Mouse (Mus musculus) 3T3-L1 (cell line): ENCODE data around the gene Actn4.

Source experiments
- DNase-seq: peaks from one replicate; pipeline ENCODE4 v3.0.0-alpha.2; 2015; ENCODE audit warnings: low read depth, low spot score

Actn4 gene

GRCm38 (mm10) chr7:28961927-28962670 is at the start of gene Actn4:
Actn4 (minus strand) TSS chr7:28962340.
- peak; percentile 93 for DNase-seq

- DNase-seq = no peak
Observed at GRCm38 (mm10) chr7:29008714-29009113, 46.6 kb upstream of the Actn4 start.

DNA sequence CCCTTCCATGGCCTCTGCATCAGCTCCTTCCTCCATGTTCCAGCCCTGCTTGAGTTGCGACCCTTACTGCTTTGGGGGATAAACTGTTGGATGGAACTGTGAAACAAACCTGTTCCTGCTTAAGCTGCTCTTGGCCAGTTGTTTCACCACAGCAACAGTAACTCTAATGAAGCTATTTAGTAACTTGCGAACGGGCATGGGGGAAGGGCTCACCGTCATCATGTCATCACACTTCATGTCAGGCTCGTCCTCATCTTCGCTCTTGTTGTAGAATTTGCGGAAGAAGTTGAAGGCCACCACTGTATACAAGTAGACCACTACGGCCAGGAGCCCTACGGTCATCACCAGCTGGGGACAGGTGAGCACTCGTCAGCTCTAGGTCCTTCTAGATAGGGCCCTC is 46.0 kb upstream of the Actn4 start:
- DNase-seq = no peak

- DNase-seq = peak; percentile 60
Observed at GRCm38 (mm10) chr7:29007224-29008101, 45.3 kb upstream of the Actn4 start.

DNA sequence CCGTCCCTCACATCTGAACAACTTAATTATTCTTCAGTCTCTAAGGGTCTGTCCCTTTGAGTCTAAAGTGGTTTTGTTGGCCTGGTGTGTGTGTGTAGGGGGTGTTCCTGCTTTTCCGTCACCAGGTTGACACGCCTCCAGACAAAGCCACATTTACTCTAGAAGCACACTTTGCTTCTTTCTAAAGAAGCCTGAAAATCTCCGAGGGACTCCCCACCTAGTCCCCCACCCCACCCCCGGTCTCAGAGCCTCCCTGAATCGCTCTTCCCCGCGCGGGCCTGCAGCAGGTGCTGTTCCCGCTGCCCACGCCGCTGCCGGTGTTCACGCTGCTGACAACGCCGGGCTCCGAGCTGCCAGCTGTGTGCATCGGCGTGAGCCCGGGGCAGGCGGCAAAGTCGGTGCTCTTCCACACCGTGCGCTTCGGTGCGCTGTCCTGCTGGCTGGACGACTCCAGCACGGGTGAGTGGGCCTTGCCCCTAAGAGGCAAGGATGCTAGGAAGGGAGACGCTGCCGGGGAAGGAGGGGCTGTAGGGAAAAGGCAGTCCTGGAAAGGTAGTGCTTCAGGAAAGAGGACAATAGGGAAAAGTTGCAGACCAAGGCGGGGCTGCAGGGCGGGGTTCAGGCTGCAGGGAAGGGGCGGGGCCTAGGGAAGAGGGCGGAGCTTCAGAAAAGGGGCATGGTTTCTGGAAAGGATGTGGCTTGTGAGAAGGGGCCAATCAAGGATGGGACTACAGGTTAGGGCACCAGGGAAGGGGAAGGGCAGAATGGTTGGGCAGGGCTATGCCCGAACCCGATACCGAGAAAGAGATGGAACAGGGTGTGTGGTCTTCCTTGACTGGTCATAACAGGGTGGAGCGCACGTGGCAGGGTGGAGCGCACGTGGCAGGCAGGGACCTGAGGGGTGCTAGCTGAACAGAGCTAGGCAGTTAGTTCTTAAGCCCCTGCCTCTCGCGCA is 38.8 kb upstream of the Actn4 start:
- DNase-seq = no peak

DNA sequence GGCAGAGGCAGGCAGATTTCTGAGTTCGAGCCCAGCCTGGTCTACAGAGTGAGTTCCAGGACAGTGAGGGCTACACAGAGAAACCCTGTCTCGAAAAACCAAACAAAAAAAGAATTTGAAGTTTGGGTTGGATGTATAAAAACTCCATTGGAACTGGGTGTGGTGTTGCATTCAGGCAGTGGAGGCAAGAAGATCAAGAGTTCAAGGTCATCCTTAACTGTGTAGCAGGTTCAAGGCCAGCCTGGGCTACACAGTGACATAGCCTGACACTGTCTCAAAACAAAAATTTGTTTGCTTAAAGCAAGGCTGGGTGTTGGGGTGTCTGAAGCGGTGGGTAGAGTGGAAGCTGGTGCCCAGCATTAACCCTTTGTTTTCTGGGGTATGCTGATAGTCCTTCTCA is 31.3 kb upstream of the Actn4 start:
- DNase-seq = no peak

DNA sequence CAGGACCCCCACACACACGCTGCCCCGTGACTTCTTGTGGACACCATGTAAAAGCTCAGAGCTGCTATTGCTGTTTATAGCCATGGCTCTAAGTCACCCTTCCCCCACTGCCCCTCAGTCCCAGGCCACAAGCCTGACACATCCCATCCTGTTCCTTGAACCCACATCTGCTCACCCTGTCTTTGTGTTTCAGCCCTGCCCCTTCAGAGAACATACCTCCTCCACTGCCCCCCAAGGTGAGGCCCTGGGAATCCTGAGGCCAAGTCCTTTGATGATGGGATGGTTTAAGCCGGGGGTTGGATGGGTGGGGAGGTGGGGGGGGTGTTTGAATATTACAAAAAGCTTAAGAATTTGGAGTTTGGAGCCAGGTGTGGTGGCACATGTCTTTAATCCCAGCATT is 30.9 kb upstream of the Actn4 start:
- DNase-seq = no peak

DNA sequence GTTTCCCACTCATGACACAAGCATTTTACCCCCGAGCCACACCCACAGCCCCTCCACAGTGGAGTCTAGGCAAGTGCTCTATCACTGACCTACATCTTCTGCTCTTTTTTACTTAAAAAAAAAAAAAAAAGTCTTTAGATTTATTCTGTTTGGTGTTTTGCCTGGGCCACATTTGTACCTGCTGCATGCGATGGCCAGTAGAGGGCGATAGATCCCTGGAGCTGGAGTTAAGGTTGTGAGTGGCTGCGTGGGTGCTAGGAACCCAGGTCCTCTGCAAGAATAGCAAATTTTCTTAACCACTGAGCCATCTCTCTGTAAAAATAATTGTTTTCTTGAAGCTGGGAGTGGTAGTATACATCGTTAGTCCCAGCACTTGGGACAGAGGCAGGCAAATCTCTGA is 29.5 kb upstream of the Actn4 start:
- DNase-seq = no peak

DNA sequence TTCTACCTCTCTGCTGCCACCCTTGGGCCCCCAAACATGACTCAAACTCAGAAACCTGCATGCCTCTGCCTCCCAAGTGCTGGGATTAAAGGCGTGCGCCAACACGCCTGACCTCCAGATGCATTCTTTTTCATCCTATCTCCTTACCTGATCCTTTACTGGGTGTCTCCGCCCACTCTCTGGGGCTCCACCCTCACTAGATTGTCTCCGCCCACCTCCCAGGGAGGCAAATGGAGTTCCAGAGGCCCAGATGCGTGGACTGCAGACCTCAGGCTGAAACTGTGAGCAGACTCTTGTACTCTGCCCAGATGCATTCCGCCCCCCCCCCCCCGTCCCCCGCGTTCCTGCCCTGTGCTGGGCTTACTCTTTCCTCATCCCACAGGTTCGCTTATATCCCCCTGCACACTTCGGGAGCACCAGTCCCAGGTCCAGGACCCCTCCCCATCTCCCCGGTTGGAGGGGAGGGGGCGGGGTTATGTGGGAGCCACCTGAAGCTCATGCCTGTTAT is 28.7 kb upstream of the Actn4 start:
- no peak for DNase-seq

DNA sequence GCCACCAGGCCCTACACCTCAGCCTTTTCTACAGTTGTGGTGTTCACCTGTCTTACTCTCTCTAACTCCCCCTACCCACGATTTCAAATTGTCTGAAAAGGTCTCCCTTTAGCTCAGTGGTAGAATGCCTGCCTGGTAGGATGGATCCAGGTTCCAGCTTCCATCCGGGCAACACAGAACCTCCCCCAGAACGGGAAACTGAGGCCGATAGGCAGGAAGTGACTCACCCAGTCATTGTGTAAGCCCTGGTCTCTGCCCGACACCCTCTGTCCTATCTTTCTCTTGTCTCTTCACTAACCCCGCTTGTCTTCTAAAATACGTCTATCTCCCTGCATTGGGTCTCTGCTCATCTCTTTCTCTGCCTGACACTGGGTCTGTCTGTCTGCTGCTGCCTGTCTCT is 23.1 kb upstream of the Actn4 start:
- DNase-seq = no peak

- no peak for DNase-seq
Observed at GRCm38 (mm10) chr7:28984452-28984851, 22.3 kb upstream of the Actn4 start.

DNA sequence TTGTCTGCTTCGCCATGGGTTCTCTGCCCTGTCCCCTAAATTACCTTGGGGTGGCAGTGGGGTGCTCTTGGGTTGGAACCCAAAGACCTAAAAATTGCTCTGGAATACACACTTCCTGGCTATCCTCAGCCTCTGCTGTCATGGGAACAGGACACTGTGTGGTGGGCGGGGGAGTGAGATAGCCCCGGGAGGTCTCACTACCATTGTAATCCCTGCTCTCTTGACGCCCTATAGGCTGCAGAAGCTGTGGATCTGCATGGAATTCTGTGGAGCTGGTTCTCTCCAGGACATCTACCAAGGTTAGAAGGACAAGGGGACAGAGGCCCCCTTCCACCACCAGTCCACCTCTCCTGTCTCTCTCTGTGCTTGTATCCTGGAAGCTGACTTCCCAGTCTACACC is 21.7 kb upstream of the Actn4 start:
- no peak for DNase-seq

DNA sequence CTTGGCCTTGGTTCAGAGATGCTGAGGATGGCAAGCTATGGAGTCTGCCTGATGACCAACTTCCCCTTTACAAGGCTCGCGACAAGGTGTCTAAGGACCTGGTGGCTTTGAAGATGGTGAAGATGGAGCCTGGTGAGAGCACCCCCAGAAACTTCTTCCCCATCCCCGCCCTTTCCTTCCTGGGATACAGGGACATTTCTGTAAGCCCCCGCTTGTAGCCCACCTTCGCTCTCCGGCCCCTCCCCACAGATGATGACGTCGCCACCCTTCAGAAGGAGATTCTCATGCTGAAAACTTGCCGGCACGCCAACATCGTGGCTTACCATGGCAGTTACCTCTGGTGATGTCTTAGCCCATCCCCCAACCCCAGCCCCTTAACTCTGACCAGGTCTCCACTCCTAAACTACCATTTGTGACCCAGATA is 21.0 kb upstream of the Actn4 start:
- DNase-seq = no peak

- DNase-seq = no peak
Observed at GRCm38 (mm10) chr7:28982274-28983013, 20.3 kb upstream of the Actn4 start.

DNA sequence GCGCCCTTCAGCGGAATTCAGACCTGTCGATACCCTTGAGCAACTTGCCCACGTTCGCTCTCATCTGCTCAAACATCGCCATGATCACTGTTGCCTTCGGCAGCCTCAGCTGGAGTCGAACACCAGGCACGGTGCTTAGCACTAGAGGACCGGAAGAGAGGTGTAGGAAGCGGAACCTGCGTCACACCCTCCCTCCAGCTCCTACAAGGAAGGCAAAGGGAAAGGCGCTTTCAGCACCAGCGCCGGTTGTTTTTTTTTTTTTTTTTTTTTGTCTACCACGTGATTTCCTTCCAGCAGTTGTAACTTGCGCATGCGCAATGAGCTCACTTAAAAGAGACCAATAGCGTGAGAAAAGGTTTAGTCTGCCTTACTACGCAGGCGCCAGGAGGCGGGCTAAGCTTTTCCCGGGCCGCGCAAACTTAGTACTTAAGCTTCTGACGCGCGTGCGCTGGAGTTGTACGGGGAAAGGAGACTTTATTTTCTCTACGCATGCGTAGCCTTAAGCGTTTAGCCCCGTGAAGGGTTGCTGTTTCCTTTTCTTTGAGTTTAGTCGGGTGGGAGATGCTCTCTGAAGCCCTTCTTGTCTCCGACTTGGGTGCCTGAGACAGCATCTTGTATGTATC is 19.6 kb upstream of the Actn4 start, which contains the start of the genes Eif3k and Map4k1:
Eif3k (minus strand) TSS at position 214 of the 623 bp plus-strand sequence.
Map4k1 (plus strand) TSS at position 400 of the 623 bp plus-strand sequence.
- DNase-seq = peak; percentile 99

DNA sequence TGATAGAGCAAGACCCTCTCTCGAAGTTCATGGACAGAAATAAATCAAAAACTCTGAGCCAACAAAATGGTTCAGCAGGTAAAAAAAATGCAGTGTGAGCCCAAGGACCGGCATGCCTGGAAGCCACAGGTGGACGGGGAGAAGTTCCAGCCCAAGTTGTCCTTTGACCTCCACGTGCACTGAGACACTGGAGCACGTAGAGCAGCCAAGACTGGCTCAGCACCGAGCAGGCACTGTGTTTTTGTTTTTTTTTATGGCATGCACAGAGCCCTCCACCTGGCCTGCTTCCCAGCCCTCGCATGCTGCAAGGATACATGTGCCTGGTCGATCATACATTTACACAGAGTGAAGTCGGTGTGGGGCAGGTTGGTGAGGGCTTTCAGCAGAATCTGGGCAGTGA is 15.4 kb upstream of the Actn4 start:
- no peak for DNase-seq

- DNase-seq = no peak
Observed at GRCm38 (mm10) chr7:28973025-28973424, 10.9 kb upstream of the Actn4 start.

GRCm38 (mm10) chr7:28972542-28972985 is 10.4 kb upstream of the Actn4 start:
- peak; percentile 94 for DNase-seq

DNA sequence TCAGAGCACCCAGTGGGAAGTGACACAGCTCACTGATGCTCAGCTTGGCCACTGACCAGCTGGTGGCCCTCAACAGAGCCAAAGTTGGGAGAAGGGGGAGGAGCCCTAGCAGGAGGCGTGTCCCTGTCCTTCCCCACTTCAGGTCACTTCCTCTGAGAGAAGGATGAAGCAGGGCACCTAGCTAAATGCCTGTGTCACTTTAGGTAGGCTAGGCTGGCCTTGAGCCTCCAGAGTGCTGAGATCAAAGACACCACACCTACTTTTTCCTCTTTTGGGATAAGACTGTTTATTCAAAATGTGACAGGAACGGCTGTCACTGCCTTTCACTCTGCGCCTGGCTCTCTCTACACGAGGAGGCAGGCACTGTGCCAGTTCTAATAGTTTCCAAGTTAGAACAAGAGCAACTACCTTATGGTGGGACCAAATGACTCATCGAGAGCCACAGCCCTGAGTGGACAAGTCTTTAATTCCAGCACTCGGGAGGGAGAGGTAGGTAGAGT is 9.7 kb upstream of the Actn4 start:
- peak; percentile 75 for DNase-seq

- no peak for DNase-seq
Observed at GRCm38 (mm10) chr7:28971029-28971428, 8.9 kb upstream of the Actn4 start.
